Mouse (Mus musculus): ENCODE results near the gene Riox2. TPM values are rescaled to one million over a fixed set of nuclear protein-coding genes. Genes with fewer than 3 reads are reported as not detected.

The Riox2 gene
- 1 to 10 TPM; 4.4 to 7.5 TPM for polyA plus RNA-seq (2012; fragmentation: generic; extraction: Trizol)

GRCm38 (mm10) chr16:59471637-59472278 is at the start of gene Riox2:
Gene Riox2 (plus strand): TSS chr16:59471775.

Other genes with a start within 250 kb of the Riox2 start
- not detected for gene Olfr201, start 199.1 kb upstream of the Riox2 start, polyA plus RNA-seq (2012; fragmentation: generic; extraction: Trizol)
- gene Olfr202, start 185.0 kb upstream of the Riox2 start, polyA plus RNA-seq (2012; fragmentation: generic; extraction: Trizol): not detected
- gene Olfr203, start 172.9 kb upstream of the Riox2 start, polyA plus RNA-seq (2012; fragmentation: generic; extraction: Trizol): not detected
- gene Olfr204, start 153.5 kb upstream of the Riox2 start, polyA plus RNA-seq (2012; fragmentation: generic; extraction: Trizol): not detected
- not detected for gene Olfr205, start 140.6 kb upstream of the Riox2 start, polyA plus RNA-seq (2012; fragmentation: generic; extraction: Trizol)
- gene Olfr206, start 122.5 kb upstream of the Riox2 start, polyA plus RNA-seq (2012; fragmentation: generic; extraction: Trizol): not detected
- gene Olfr209, start 107.8 kb upstream of the Riox2 start, polyA plus RNA-seq (2012; fragmentation: generic; extraction: Trizol): not detected
- gene Gabrr3, start 64.4 kb upstream of the Riox2 start, polyA plus RNA-seq (2012; fragmentation: generic; extraction: Trizol): not detected
- 1 to 10 TPM in 1 of 2 experiments, under 1 TPM in 1; 0.27 to 1.4 TPM for gene Crybg3, start 129.2 kb downstream of the Riox2 start, polyA plus RNA-seq (2012; fragmentation: generic; extraction: Trizol)
- 1 to 10 TPM in 1 of 2 experiments, under 1 TPM in 1; 0.63 to 4.5 TPM for gene Arl6, start 167.6 kb downstream of the Riox2 start, polyA plus RNA-seq (2012; fragmentation: generic; extraction: Trizol)